Mouse (Mus musculus) ES-Bruce4 (cell line): Measurements from ENCODE around the gene Aste1.

Source experiments
- CTCF ChIP-seq: IDR thresholded peaks from one replicate; pipeline ENCODE4 v1.8.1; 2011; ENCODE audit warnings: low read depth, low read length
- EP300 ChIP-seq: IDR thresholded peaks from 2 replicates; pipeline ENCODE4 v1.6.1; 2011; ENCODE audit warnings: low read depth, low read length; ENCODE audit not compliant: insufficient read depth
- POLR2A ChIP-seq: IDR thresholded peaks from one replicate; pipeline ENCODE4 v1.8.1; 2011; ENCODE audit warnings: low read length; ENCODE audit not compliant: insufficient read depth

- TF ChIP-seq EP300 (no peak), CTCF (no peak), POLR2A (no peak)
These were observed 31.5 kb upstream of the Aste1 start for GRCm38 (mm10) chr9:105363520-105364231.
